Comparison of ENCODE assay signal across 8 mouse cellular contexts in the genomic region with DNA sequence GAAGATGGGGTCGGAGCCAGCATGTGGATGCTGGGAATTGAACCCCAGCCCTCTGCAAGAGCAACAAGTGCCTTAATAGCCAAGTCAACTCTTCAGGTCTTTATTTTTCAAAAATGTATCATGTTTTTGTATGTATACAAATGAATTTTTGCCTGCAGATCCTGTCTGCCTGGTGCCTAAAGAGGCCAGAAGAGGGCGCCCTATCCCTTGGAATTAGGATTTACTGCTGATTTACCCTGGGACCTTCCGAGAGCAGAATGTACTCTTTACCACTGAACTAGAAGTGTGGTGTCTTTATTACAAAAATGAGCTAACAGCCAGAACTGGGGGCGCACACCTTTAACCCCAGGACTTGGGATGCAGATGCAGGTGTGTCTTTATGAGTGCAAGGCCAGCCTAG. TPM values are rescaled to one million over a fixed set of nuclear protein-coding genes. Genes with fewer than 3 reads are reported as not detected.
DNase-seq lines count a peak whose midpoint lies in the region; ATAC-seq and TF ChIP-seq lines count a peak whose summit lies in the region.

No protein-coding gene starts in this region.

- no peak overlapping the region for H3K27ac ChIP-seq in kidney, adult 2 months (ENCODE audit: insufficient read depth, low read depth, low read length)
- no peak overlapping the region for H3K27ac ChIP-seq in kidney, embryonic 15.5 days
- H3K27ac ChIP-seq in bone marrow, adult 2 months (ENCODE audit: control insufficient read depth, insufficient read depth, low read depth, low read length, poor library complexity) = no peak overlapping the region
- H3K27ac ChIP-seq in hindbrain, postnatal 0 days = no peak overlapping the region
- no peak overlapping the region for H3K27ac ChIP-seq in limb, embryonic 11.5 days (replicated peaks; ENCODE audit: low read depth, low read length)

- no peak for ATAC-seq in kidney, embryonic 15.5 days (replicated peaks; ENCODE audit: low FRiP score)
- ATAC-seq in erythroid progenitor cell, adult 5-6 weeks (replicated peaks; ENCODE audit: low FRiP score, poor library complexity, severe bottlenecking) = peak; percentile 71
- no peak for ATAC-seq in hindbrain, postnatal 0 days
- 0 out of 2 replicates have a peak, but pooled peaks have one; percentile 22 for ATAC-seq in limb, embryonic 11.5 days (ENCODE audit: insufficient number of reproducible peaks, low FRiP score, low TSS enrichment, low read depth)

- H3K36me3 ChIP-seq in kidney, adult 2 months (ENCODE audit: control insufficient read depth, insufficient read depth, low read length) = no peaks in the 10 kb centered on the region
- H3K36me3 ChIP-seq in kidney, embryonic 15.5 days = no peaks in the 10 kb centered on the region
- H3K36me3 ChIP-seq in hindbrain, postnatal 0 days (ENCODE audit: insufficient read depth, low read length) = no peaks in the 10 kb centered on the region
- no peaks in the 10 kb centered on the region for H3K36me3 ChIP-seq in limb, embryonic 11.5 days (ENCODE audit: control insufficient read depth, insufficient read depth, low read length)

- H3K4me3 ChIP-seq in kidney, adult 2 months (ENCODE audit: insufficient read depth, low read depth, low read length) = no peak overlapping the region
- no peak overlapping the region for H3K4me3 ChIP-seq in kidney, embryonic 15.5 days (replicated peaks)
- no peak overlapping the region for H3K4me3 ChIP-seq in bone marrow, adult 2 months (replicated peaks; ENCODE audit: control insufficient read depth, low read depth, low read length)
- no peak overlapping the region for H3K4me3 ChIP-seq in hindbrain, postnatal 0 days (ENCODE audit: low read length)
- no peak overlapping the region for H3K4me3 ChIP-seq in limb, embryonic 11.5 days (ENCODE audit: low read depth, low read length)

- H3K9ac ChIP-seq in kidney, embryonic 15.5 days = no peak overlapping the region
- no peak overlapping the region for H3K9ac ChIP-seq in hindbrain, postnatal 0 days (replicated peaks; ENCODE audit: low read length)
- H3K9ac ChIP-seq in limb, embryonic 11.5 days (ENCODE audit: low read length) = no peak overlapping the region

- no peaks in the 10 kb centered on the region for H3K9me3 ChIP-seq in kidney, embryonic 15.5 days (replicated peaks)
- no peaks in the 10 kb centered on the region for H3K9me3 ChIP-seq in hindbrain, postnatal 0 days (ENCODE audit: low read length)
- H3K9me3 ChIP-seq in limb, embryonic 11.5 days (ENCODE audit: control insufficient read depth, low read length) = no peaks in the 10 kb centered on the region

- peak; percentile 77 for DNase-seq in kidney, adult 2 months
- DNase-seq in hindbrain, postnatal 0 days (ENCODE audit: low spot score) = peak; percentile 84
- DNase-seq in limb, embryonic 11.5 days (ENCODE audit: low spot score) = peak; percentile 86
- DNase-seq in ovary, postnatal 36 days (ENCODE audit: low spot score) = peak; percentile 51
- DNase-seq in thymus, postnatal 4 days = peak; percentile 87

- peaks cover 4% of the 10 kb centered on the region; the same call in 1 of the 2 replicates for H3K4me1 ChIP-seq in kidney, adult 2 months (ENCODE audit: control insufficient read depth, insufficient read depth, low read length)
- H3K4me1 ChIP-seq in kidney, embryonic 15.5 days = peaks cover 11% of the 10 kb centered on the region
- no peaks in the 10 kb centered on the region for H3K4me1 ChIP-seq in bone marrow, adult 2 months (ENCODE audit: control insufficient read depth, insufficient read depth, low read length)
- H3K4me1 ChIP-seq in hindbrain, postnatal 0 days (ENCODE audit: insufficient read depth, low read length) = no peaks in the 10 kb centered on the region
- H3K4me1 ChIP-seq in limb, embryonic 11.5 days (ENCODE audit: control insufficient read depth, insufficient read depth, low read length) = no peaks in the 10 kb centered on the region

- TF ChIP-seq POLR2A in kidney, adult 2 months (IDR thresholded peaks at IDR 0.05; ENCODE audit: low read depth, low read length) = no peak
- TF ChIP-seq POLR2A in bone marrow, adult 2 months (IDR thresholded peaks at IDR 0.05; ENCODE audit: borderline replicate concordance, control insufficient read depth, low read depth, low read length) = no peak

- no peaks in the 10 kb centered on the region for H3K27me3 ChIP-seq in kidney, adult 2 months (replicated peaks; ENCODE audit: control insufficient read depth, insufficient read depth, low read length)
- 0 out of 2 replicates have a peak, but pooled peaks cover 2% of the 10 kb centered on the region for H3K27me3 ChIP-seq in kidney, embryonic 15.5 days
- no peaks in the 10 kb centered on the region for H3K27me3 ChIP-seq in hindbrain, postnatal 0 days (ENCODE audit: insufficient read depth, low read length)
- no peaks in the 10 kb centered on the region for H3K27me3 ChIP-seq in limb, embryonic 11.5 days (ENCODE audit: control insufficient read depth, insufficient read depth, low read length)

- TF ChIP-seq CTCF in kidney, adult 2 months (conservative IDR thresholded peaks at IDR 0.05; ENCODE audit: insufficient read depth, insufficient read length, low read depth, low read length) = peak; percentile 78
- peak; percentile 62 for TF ChIP-seq CTCF in bone marrow, adult 2 months (IDR thresholded peaks at IDR 0.05; ENCODE audit: control insufficient read depth, insufficient read depth, low read length)
- peak; percentile 82 for TF ChIP-seq CTCF in hindbrain, postnatal 0 days (IDR thresholded peaks at IDR 0.05; ENCODE audit: low read depth)

- no peak overlapping the region for H3K4me2 ChIP-seq in kidney, embryonic 15.5 days
- no peak overlapping the region for H3K4me2 ChIP-seq in hindbrain, postnatal 0 days (ENCODE audit: low read depth, low read length)
- no peak overlapping the region for H3K4me2 ChIP-seq in limb, embryonic 11.5 days (ENCODE audit: low read depth, severe bottlenecking)

- 18% methylated on average over 4 of the region's 4 CpGs for WGBS in kidney, adult 2 months
- 20% methylated on average over 4 of the region's 4 CpGs for WGBS in kidney, embryonic 15.5 days
- 23% methylated on average over 4 of the region's 4 CpGs for WGBS in bone marrow, adult 2 months
- WGBS in hindbrain, postnatal 0 days = 21% methylated on average over 4 of the region's 4 CpGs
- 24% methylated on average over 4 of the region's 4 CpGs for WGBS in limb, embryonic 11.5 days

RNA-seq across cellular contexts. Expression of gene Rpgrip1, which starts 13.4 kb away (rescaled TPM):
- 2.5 and 2.9 TPM in 2 replicates for polyA plus RNA-seq in kidney, adult 2 months (2012; rRNA removed)
- 79.3 and 81.1 TPM in 2 replicates for polyA plus RNA-seq in kidney, embryonic 15.5 days (2015; fragmentation: Nextera tagmentation; extraction: Ambion mirVana)
- polyA plus RNA-seq in bone marrow, adult 2 months (2011; ENCODE audit: insufficient read depth, insufficient read length, low replicate concordance, missing spikeins) = 337 and 668 TPM in 2 replicates
- 0.36 and 10.1 TPM in 2 replicates for total RNA-seq in erythroid progenitor cell, adult 5-6 weeks (2015; ENCODE audit: low replicate concordance)
- 1.3 and 9.9 TPM in 2 replicates for total RNA-seq in erythroid progenitor cell, adult 5-6 weeks (2017; ENCODE audit: low replicate concordance)
- 2.9 and 10.9 TPM in 2 replicates for total RNA-seq in hindbrain, postnatal 0 days (2014; rRNA removed)
- polyA plus RNA-seq in hindbrain, postnatal 0 days (2015; fragmentation: Nextera tagmentation; extraction: Ambion mirVana) = 53.4 and 53.7 TPM in 2 replicates
- 119 and 124 TPM in 2 replicates for polyA plus RNA-seq in limb, embryonic 11.5 days (2014; fragmentation: Nextera tagmentation; extraction: Ambion mirVana)

RNA-seq across cellular contexts. Expression of gene Hnrnpc, which starts 20.1 kb away (rescaled TPM):
- 62.9 and 90.0 TPM in 2 replicates for polyA plus RNA-seq in kidney, adult 2 months (2012; rRNA removed)
- polyA plus RNA-seq in kidney, embryonic 15.5 days (2015; fragmentation: Nextera tagmentation; extraction: Ambion mirVana) = 682 and 728 TPM in 2 replicates
- 226 and 328 TPM in 2 replicates for polyA plus RNA-seq in bone marrow, adult 2 months (2011; ENCODE audit: insufficient read depth, insufficient read length, low replicate concordance, missing spikeins)
- 211 and 286 TPM in 2 replicates for total RNA-seq in erythroid progenitor cell, adult 5-6 weeks (2015; ENCODE audit: low replicate concordance)
- total RNA-seq in erythroid progenitor cell, adult 5-6 weeks (2017; ENCODE audit: low replicate concordance) = 222 and 316 TPM in 2 replicates
- 69.5 and 78.6 TPM in 2 replicates for total RNA-seq in hindbrain, postnatal 0 days (2014; rRNA removed)
- polyA plus RNA-seq in hindbrain, postnatal 0 days (2015; fragmentation: Nextera tagmentation; extraction: Ambion mirVana) = 285 and 291 TPM in 2 replicates
- 989 and 1,009 TPM in 2 replicates for polyA plus RNA-seq in limb, embryonic 11.5 days (2014; fragmentation: Nextera tagmentation; extraction: Ambion mirVana)

Comparison
In these comparisons a context has a peak if more than half of its experiments do, and no peak if none do; other contexts are left out.
1. RNA of gene Rpgrip1, which starts 13.4 kb away (polyA plus RNA-seq): 337 to 668 TPM in bone marrow, adult 2 months, 119 to 124 TPM in limb, embryonic 11.5 days, 79.3 to 81.1 TPM in kidney, embryonic 15.5 days and 53.4 to 53.7 TPM in hindbrain, postnatal 0 days; 2.5 to 2.9 TPM in kidney, adult 2 months; every median in the first group is over 10 times any median in the second.
2. ATAC-seq: peak in erythroid progenitor cell, adult 5-6 weeks (single experiment) and limb, embryonic 11.5 days (single experiment); none in kidney, embryonic 15.5 days (single experiment) and hindbrain, postnatal 0 days (single experiment).
3. Peak in every context shown above with its lines, with median percentiles within 50 percentile points of each other: DNase-seq and CTCF ChIP-seq.